Mouse (Mus musculus): Measurements from ENCODE around the gene Nlrp1a. TPM values are rescaled to one million over a fixed set of nuclear protein-coding genes. Genes with fewer than 3 reads are reported as not detected.

The Nlrp1a gene
- polyA plus RNA-seq (2012), result not detected in 2 replicates

- no peak for TF ChIP-seq GATA1 (IDR thresholded peaks at IDR 0.05; ENCODE audit: low read length)
These were observed at the start of gene Nlrp1a for GRCm38 (mm10) chr11:71144661-71145060. Gene Nlrp1a, minus strand, starts transcription at chr11:71144704.

DNA sequence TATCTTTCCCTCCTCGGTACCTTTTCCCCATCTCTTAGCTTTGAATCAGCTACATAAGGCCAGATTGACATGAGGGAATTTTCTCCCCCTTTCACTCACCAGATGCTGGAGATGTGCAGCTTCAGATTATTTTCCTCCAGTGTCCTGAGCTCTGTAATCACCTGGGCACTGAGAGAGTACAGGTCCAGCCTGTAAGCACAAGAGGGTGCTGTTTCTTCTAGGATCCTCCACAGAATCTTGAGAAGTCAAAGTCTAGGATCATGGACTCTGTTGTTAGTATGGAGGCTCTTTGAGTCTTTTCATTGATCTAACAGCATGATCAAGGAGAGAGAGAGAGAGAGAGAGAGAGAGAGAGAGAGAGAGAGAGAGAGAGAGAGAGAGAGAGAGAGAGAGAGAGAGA, 25.1 kb upstream of the Nlrp1a start:
- TF ChIP-seq GATA1 (IDR thresholded peaks at IDR 0.05; ENCODE audit: low read length), result no peak

DNA sequence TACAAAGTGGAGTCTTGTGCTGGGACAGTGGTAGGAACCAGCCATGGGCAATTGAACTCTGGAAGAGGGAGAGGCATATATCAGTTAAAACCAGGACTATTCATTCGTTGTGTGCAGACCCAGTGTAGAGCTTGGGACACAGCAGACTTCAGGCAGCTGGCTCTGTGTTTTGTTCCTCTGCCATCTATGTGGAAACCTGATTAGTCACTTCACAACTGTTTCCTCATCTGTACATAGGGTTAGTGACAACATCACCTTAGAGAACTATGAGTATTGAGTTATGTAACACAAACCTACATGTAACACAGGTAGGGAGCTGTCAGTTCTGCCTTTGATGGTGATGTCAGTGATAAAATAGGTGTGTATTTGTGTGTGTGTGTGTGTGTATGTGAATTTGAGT, 19.6 kb upstream of the Nlrp1a start:
- TF ChIP-seq GATA1 (IDR thresholded peaks at IDR 0.05; ENCODE audit: low read length), result no peak

DNA sequence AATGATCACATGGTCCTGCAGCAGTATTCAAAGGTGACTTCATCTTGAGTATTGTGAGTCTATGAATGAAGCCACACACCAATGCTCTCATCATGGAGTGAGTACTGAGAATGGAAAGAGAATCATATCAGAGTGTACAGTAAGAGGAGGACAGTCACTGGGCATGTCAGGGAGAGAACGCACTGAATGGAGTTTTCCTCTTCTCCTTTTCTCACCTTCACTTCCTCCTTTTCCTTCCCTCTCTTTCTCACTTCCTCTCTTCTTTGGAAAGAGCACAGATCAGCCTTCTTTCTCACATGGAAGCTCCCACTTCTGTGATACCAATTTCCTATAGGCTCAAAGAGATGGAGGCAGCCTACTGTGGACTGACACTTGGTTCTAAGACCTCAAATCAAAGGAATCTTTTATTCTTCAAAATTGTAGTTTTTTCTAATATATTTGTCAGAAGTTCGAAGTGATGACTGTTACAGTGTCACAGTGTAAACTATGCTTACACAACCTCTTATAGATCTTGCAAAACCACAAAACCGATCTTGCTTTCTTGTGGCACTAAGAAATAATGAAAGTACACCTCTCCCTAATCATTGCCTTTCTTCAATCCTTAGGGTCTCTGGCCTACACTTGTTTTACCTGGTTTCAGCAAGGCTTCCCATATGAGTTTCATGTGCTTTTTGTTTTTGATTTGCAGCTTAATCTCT, 15.1 kb upstream of the Nlrp1a start:
- no peak for TF ChIP-seq GATA1 (IDR thresholded peaks at IDR 0.05; ENCODE audit: low read length)

GRCm38 (mm10) chr11:71155272-71155671, 10.8 kb upstream of the Nlrp1a start:
- no peak for TF ChIP-seq GATA1 (IDR thresholded peaks at IDR 0.05; ENCODE audit: low read length)

GRCm38 (mm10) chr11:71142031-71142430, 2.5 kb downstream of the Nlrp1a start:
- TF ChIP-seq GATA1 (IDR thresholded peaks at IDR 0.05; ENCODE audit: low read length), result no peak

GRCm38 (mm10) chr11:71107128-71107527, 37.4 kb downstream of the Nlrp1a start:
- TF ChIP-seq GATA1 (IDR thresholded peaks at IDR 0.05; ENCODE audit: low read length), result no peak

- no peak for TF ChIP-seq GATA1 (IDR thresholded peaks at IDR 0.05; ENCODE audit: low read length)
These were observed 38.1 kb downstream of the Nlrp1a start for GRCm38 (mm10) chr11:71106261-71107021.

DNA sequence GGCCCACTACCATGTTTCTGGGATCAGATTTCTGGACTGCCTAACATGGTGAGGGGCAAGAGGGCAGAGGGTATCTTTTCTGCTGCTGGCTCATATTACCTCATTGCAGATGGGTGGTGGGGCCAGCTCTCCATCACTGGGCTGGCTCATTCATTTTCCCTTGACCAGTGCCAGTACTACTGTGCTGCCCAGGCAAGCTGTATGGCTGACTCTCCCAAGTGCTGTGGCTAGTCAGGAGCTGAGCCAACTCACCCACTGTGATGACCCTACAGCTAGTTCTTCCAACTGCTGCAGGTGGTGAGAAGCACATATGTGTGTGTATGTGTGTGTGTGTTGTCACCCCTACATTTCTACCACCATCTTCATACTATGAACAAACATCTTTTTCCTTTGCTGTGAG, 40.6 kb downstream of the Nlrp1a start:
- TF ChIP-seq GATA1 (IDR thresholded peaks at IDR 0.05; ENCODE audit: low read length), result no peak

- no peak for TF ChIP-seq GATA1 (IDR thresholded peaks at IDR 0.05; ENCODE audit: low read length)
These were observed 68.2 kb downstream of the Nlrp1a start for GRCm38 (mm10) chr11:71076342-71076741.

- no peak for TF ChIP-seq GATA1 (IDR thresholded peaks at IDR 0.05; ENCODE audit: low read length)
These were observed 92.0 kb downstream of the Nlrp1a start for GRCm38 (mm10) chr11:71052554-71052953.

Other genes with a start within 250 kb of the Nlrp1a start
- gene Nup88, start 174.7 kb downstream of the Nlrp1a start, polyA plus RNA-seq (2012), result 83.4 and 102 TPM in 2 replicates
- 4.6 and 16.4 TPM in 2 replicates for gene Rpain, start 174.5 kb downstream of the Nlrp1a start, polyA plus RNA-seq (2012)
- gene C1qbp, start 161.7 kb downstream of the Nlrp1a start, polyA plus RNA-seq (2012), result 967 and 1,218 TPM in 2 replicates
- 13.6 and 15.0 TPM in 2 replicates for gene Dhx33, start 140.3 kb downstream of the Nlrp1a start, polyA plus RNA-seq (2012)
- gene Mis12, start 125.1 kb downstream of the Nlrp1a start, polyA plus RNA-seq (2012), result 2.7 and 4.8 TPM in 2 replicates
- 25.1 and 36.0 TPM in 2 replicates for gene Derl2, start 124.9 kb downstream of the Nlrp1a start, polyA plus RNA-seq (2012)
- gene 6330403K07Rik, start 111.2 kb downstream of the Nlrp1a start, polyA plus RNA-seq (2012), result 0.09 TPM in 1 of 2 replicates, not detected in the other
- not detected in 2 replicates for gene Nlrp1b, start 86.0 kb upstream of the Nlrp1a start, polyA plus RNA-seq (2012)